Mouse (Mus musculus): Measurements from ENCODE around the gene Samsn1.

Gene Samsn1

GRCm38 (mm10) chr16:76022181-76022580 is at the start of gene Samsn1:
Gene Samsn1 (minus strand): TSS chr16:76022281.
- DNase-seq, result no peak

- peak; percentile 31 to 62 for DNase-seq
These were observed 44.1 kb upstream of the Samsn1 start for GRCm38 (mm10) chr16:76066082-76066635.

GRCm38 (mm10) chr16:76054976-76055375 is 32.9 kb upstream of the Samsn1 start:
- DNase-seq, result no peak

GRCm38 (mm10) chr16:76054079-76054478 is 32.0 kb upstream of the Samsn1 start:
- no peak for DNase-seq

- DNase-seq, result no peak
These were observed 31.5 kb upstream of the Samsn1 start for GRCm38 (mm10) chr16:76053537-76053936.

GRCm38 (mm10) chr16:76047066-76047465 is 25.0 kb upstream of the Samsn1 start:
- peak; percentile 68 to 74 for DNase-seq

GRCm38 (mm10) chr16:76040319-76040945 is 18.4 kb upstream of the Samsn1 start:
- no peak for DNase-seq

GRCm38 (mm10) chr16:76019164-76019563 is 2.9 kb downstream of the Samsn1 start:
- DNase-seq, result no peak

GRCm38 (mm10) chr16:76003812-76004389 is 18.2 kb downstream of the Samsn1 start:
- no peak for DNase-seq

- no peak for DNase-seq
These were observed 19.1 kb downstream of the Samsn1 start for GRCm38 (mm10) chr16:76002870-76003572.

GRCm38 (mm10) chr16:76002287-76002686 is 19.8 kb downstream of the Samsn1 start:
- no peak for DNase-seq

GRCm38 (mm10) chr16:76001788-76002187 is 20.3 kb downstream of the Samsn1 start:
- DNase-seq, result no peak

- DNase-seq, result no peak
These were observed 22.0 kb downstream of the Samsn1 start for GRCm38 (mm10) chr16:76000127-76000526.

- no peak for DNase-seq
These were observed 31.9 kb downstream of the Samsn1 start for GRCm38 (mm10) chr16:75990173-75990572.

GRCm38 (mm10) chr16:75983831-75984230 is 38.2 kb downstream of the Samsn1 start:
- no peak for DNase-seq

- DNase-seq, result no peak
These were observed 42.7 kb downstream of the Samsn1 start for GRCm38 (mm10) chr16:75979381-75979780.

GRCm38 (mm10) chr16:75977798-75978197 is 44.3 kb downstream of the Samsn1 start:
- DNase-seq, result peak in 1 of 2 experiments; percentile 5

- DNase-seq, result no peak
These were observed 46.3 kb downstream of the Samsn1 start for GRCm38 (mm10) chr16:75975682-75976332.

GRCm38 (mm10) chr16:75970266-75970998 is 51.6 kb downstream of the Samsn1 start:
- DNase-seq, result peak; percentile 27 to 31

- DNase-seq, result no peak
These were observed 60.1 kb downstream of the Samsn1 start for GRCm38 (mm10) chr16:75962021-75962420.

GRCm38 (mm10) chr16:75961487-75961886 is 60.6 kb downstream of the Samsn1 start:
- no peak for DNase-seq

GRCm38 (mm10) chr16:75961036-75961435 is 61.0 kb downstream of the Samsn1 start:
- DNase-seq, result no peak
